Mouse (Mus musculus): ENCODE measurements at regions not wholly inside any gene's neighbourhood (a gene's known extent, or its start where the extent isn't known, plus 50 kb on each side); places are given as distances from the start of the nearest gene placed in this dataset.
"Not testable (repeated sequence)": the region's sequence is repeated elsewhere in the genome, so short reads cannot be mapped to it uniquely, and the experiment has no call there.

- WGBS, result 2% methylated on average over 1 of the region's 1 CpGs
- DNase-seq (ENCODE audit: low spot score), result peak; percentile 3
- not testable (repeated sequence) for H3K4me1 ChIP-seq (replicated peaks); H3K9me3 ChIP-seq; H3K36me3 ChIP-seq; H3K27me3 ChIP-seq (ENCODE audit: insufficient read depth, poor library complexity, severe bottlenecking); H3K4me3 ChIP-seq; H3K27ac ChIP-seq
Measured at GRCm38 (mm10) chr8:71081291-71081690, 175.6 kb downstream of the Map1s start.

GRCm38 (mm10) chr8:71127131-71127530 is 145.4 kb upstream of the Myo9b start:
- not testable (repeated sequence) for DNase-seq (ENCODE audit: low spot score); H3K27me3 ChIP-seq (ENCODE audit: insufficient read depth, poor library complexity, severe bottlenecking); H3K4me1 ChIP-seq (replicated peaks); H3K4me3 ChIP-seq; H3K9me3 ChIP-seq; H3K27ac ChIP-seq; H3K36me3 ChIP-seq
- WGBS, result 55% methylated on average over 2 of the region's 2 CpGs

GRCm38 (mm10) chr8:71130411-71131261 is 141.9 kb upstream of the Myo9b start:
- Histone ChIP-seq H3K9me3 (no peaks in the 10 kb centered on the region), H3K4me3 (no peak overlapping the region), H3K27me3 (ENCODE audit: insufficient read depth, poor library complexity, severe bottlenecking) (no peaks in the 10 kb centered on the region), H3K27ac (no peak overlapping the region), H3K4me1 (replicated peaks) (no peaks in the 10 kb centered on the region), H3K36me3 (no peaks in the 10 kb centered on the region)
- WGBS, result 65% methylated on average over 4 of the region's 4 CpGs
- no peak for DNase-seq (ENCODE audit: low spot score)

GRCm38 (mm10) chr8:71131327-71132089 is 141.0 kb upstream of the Myo9b start:
- no peaks in the 10 kb centered on the region for H3K27me3 ChIP-seq (ENCODE audit: insufficient read depth, poor library complexity, severe bottlenecking)
- no peaks in the 10 kb centered on the region for H3K4me1 ChIP-seq (replicated peaks)
- peak; percentile 5 for DNase-seq (ENCODE audit: low spot score)
- H3K9me3 ChIP-seq, result no peaks in the 10 kb centered on the region
- no peaks in the 10 kb centered on the region for H3K36me3 ChIP-seq
- H3K27ac ChIP-seq, result no peak overlapping the region
- 92% methylated on average over 4 of the region's 4 CpGs for WGBS
- H3K4me3 ChIP-seq, result no peak overlapping the region

GRCm38 (mm10) chr8:71132898-71133297 is 139.6 kb upstream of the Myo9b start:
- H3K27me3 ChIP-seq (ENCODE audit: insufficient read depth, poor library complexity, severe bottlenecking); H3K4me1 ChIP-seq (replicated peaks); H3K27ac ChIP-seq; H3K4me3 ChIP-seq; DNase-seq (ENCODE audit: low spot score); H3K36me3 ChIP-seq; H3K9me3 ChIP-seq: not testable (repeated sequence)
- WGBS, result 71% methylated on average over 1 of the region's 1 CpGs

GRCm38 (mm10) chr8:71137131-71137530 is 135.4 kb upstream of the Myo9b start:
- not testable (repeated sequence) for H3K4me3 ChIP-seq; DNase-seq (ENCODE audit: low spot score); H3K27me3 ChIP-seq (ENCODE audit: insufficient read depth, poor library complexity, severe bottlenecking); H3K4me1 ChIP-seq (replicated peaks); H3K9me3 ChIP-seq; H3K27ac ChIP-seq; H3K36me3 ChIP-seq
- WGBS, result 87% methylated on average over 3 of the region's 3 CpGs

- not testable (repeated sequence) for H3K27ac ChIP-seq; DNase-seq (ENCODE audit: low spot score); H3K36me3 ChIP-seq; H3K4me1 ChIP-seq (replicated peaks); H3K9me3 ChIP-seq; H3K4me3 ChIP-seq; H3K27me3 ChIP-seq (ENCODE audit: insufficient read depth, poor library complexity, severe bottlenecking)
- 68% methylated on average over 3 of the region's 3 CpGs for WGBS
Measured at GRCm38 (mm10) chr8:71142373-71142973, 130.0 kb upstream of the Myo9b start.

- not testable (repeated sequence) for H3K27ac ChIP-seq
Measured at GRCm38 (mm10) chr8:71171478-71172210, 100.9 kb upstream of the Myo9b start.

GRCm38 (mm10) chr8:71192939-71193338 is 79.6 kb upstream of the Myo9b start:
- not testable (repeated sequence) for H3K36me3 ChIP-seq; H3K4me3 ChIP-seq; DNase-seq (ENCODE audit: low spot score); H3K27me3 ChIP-seq (ENCODE audit: insufficient read depth, poor library complexity, severe bottlenecking); H3K27ac ChIP-seq; H3K4me1 ChIP-seq (replicated peaks); H3K9me3 ChIP-seq
- 66% methylated on average over 1 of the region's 1 CpGs for WGBS

More at GRCm38 (mm10) chr8:71171478-71172210, 100.9 kb upstream of the Myo9b start:
- not testable (repeated sequence) for H3K4me3 ChIP-seq; H3K9me3 ChIP-seq; H3K36me3 ChIP-seq; DNase-seq (ENCODE audit: low spot score); H3K4me1 ChIP-seq (replicated peaks); H3K27me3 ChIP-seq (ENCODE audit: insufficient read depth, poor library complexity, severe bottlenecking)
- 61% methylated on average over 3 of the region's 3 CpGs for WGBS

- not testable (repeated sequence) for H3K4me3 ChIP-seq; H3K9me3 ChIP-seq; H3K27ac ChIP-seq; H3K36me3 ChIP-seq; DNase-seq (ENCODE audit: low spot score); H3K4me1 ChIP-seq (replicated peaks); H3K27me3 ChIP-seq (ENCODE audit: insufficient read depth, poor library complexity, severe bottlenecking)
- WGBS, result 77% methylated on average over 9 of the region's 9 CpGs
Measured at GRCm38 (mm10) chr8:71195006-71195722, 77.3 kb upstream of the Myo9b start.

All from hindbrain, embryonic 10.5 days (tissue).